Mouse (Mus musculus) stomach, postnatal 0 days (tissue): Measurements from ENCODE around the gene Defb28. TPM values are rescaled to one million over a fixed set of nuclear protein-coding genes. Genes with fewer than 3 reads are reported as not detected.

Source experiments
- ATAC-seq: fragments of 200-750 bp; cut with Nextera tagmentation; 2 replicates; pipeline ENCODE4 v1.8.0; 2017; ENCODE audit not compliant: low FRiP score, low TSS enrichment
- DNase-seq: peaks from one replicate; pipeline ENCODE4 v3.0.0-alpha.2; 2016; ENCODE audit warnings: low spot score
- H3K27ac ChIP-seq: fragments of 300-500 bp; sonication (generic); replicated peaks from 2 replicates; pipeline ENCODE4 v1.5.1; 2014; ENCODE audit warnings: mild to moderate bottlenecking, control low read depth
- H3K27me3 ChIP-seq: fragments of 300-500 bp; sonication (generic); 2 replicates; pipeline ENCODE4 v1.6.1; 2014; ENCODE audit warnings: low read length; ENCODE audit not compliant: control insufficient read depth, insufficient read depth
- H3K36me3 ChIP-seq: fragments of 300-500 bp; sonication (generic); 2 replicates; pipeline ENCODE4 v1.6.1; 2014; ENCODE audit warnings: low read length, mixed read lengths; ENCODE audit not compliant: control insufficient read depth, insufficient read depth
- H3K4me1 ChIP-seq: fragments of 300-500 bp; sonication (generic); replicated peaks from 2 replicates; pipeline ENCODE4 v1.6.1; 2014; ENCODE audit warnings: antibody characterized with exemption; ENCODE audit not compliant: control insufficient read depth, insufficient read depth
- H3K4me2 ChIP-seq: fragments of 300-500 bp; sonication (generic); replicated peaks from 2 replicates; pipeline ENCODE4 v1.6.1; 2014; ENCODE audit warnings: low read depth, mild to moderate bottlenecking, control low read depth, moderate library complexity
- H3K4me3 ChIP-seq: fragments of 300-500 bp; sonication (generic); 2 replicates; pipeline ENCODE4 v1.5.1; 2014; ENCODE audit warnings: low read depth, low read length, control low read depth
- H3K9ac ChIP-seq: fragments of 300-500 bp; sonication (generic); 2 replicates; pipeline ENCODE4 v1.6.1; 2014; ENCODE audit warnings: mild to moderate bottlenecking, low read length, control low read depth, mixed read lengths
- H3K9me3 ChIP-seq: fragments of 300-500 bp; sonication (generic); 2 replicates; pipeline ENCODE4 v1.6.1; 2016; ENCODE audit warnings: low read length; ENCODE audit not compliant: control insufficient read depth
- CTCF ChIP-seq: IDR thresholded peaks from 2 replicates; pipeline ENCODE4 v1.5.1; 2016; ENCODE audit warnings: antibody characterized with exemption, low read depth, mild to moderate bottlenecking, moderate library complexity
- EP300 ChIP-seq: optimal IDR thresholded peaks from 2 replicates; pipeline ENCODE3; 2016; ENCODE audit warnings: antibody characterized with exemption
- WGBS: fragments of 180-500 bp; shearing (Covaris S2); extraction: QIAGEN DNeasy Blood & Tissue Kit; methylation state at CpG from one replicate; pipeline ENCODE4 v1.1.7; 2014; 5-methylcytosine and 5-hydroxymethylcytosine counted together
- polyA plus RNA-seq: library from polyadenylated mRNA; unstranded; fragments of >200 nt; fragmentation: Nextera tagmentation; extraction: Ambion mirVana; gene quantifications from 2 replicates; pipeline ENCODE4 v1.2.1, GENCODE M21; 2015

Gene Defb28
- polyA plus RNA-seq, 1 experiment from 2014 or later: not detected

GRCm38 (mm10) chr2:152569881-152570280, 51.8 kb downstream of the Defb28 start:
- no peak overlapping the region for H3K27ac ChIP-seq
- WGBS: 62% methylated on average over 4 of the region's 4 CpGs
- ATAC-seq (no peak), DNase-seq (no peak)
- no peak overlapping the region for H3K4me3 ChIP-seq
- H3K9me3 ChIP-seq: no peaks in the 10 kb centered on the region
- no peaks in the 10 kb centered on the region for H3K36me3 ChIP-seq
- no peaks in the 10 kb centered on the region for H3K27me3 ChIP-seq
- H3K4me2 ChIP-seq: no peak overlapping the region
- no peaks in the 10 kb centered on the region for H3K4me1 ChIP-seq
- no peak overlapping the region for H3K9ac ChIP-seq
- TF ChIP-seq CTCF (no peak), EP300 (no peak)

DNA sequence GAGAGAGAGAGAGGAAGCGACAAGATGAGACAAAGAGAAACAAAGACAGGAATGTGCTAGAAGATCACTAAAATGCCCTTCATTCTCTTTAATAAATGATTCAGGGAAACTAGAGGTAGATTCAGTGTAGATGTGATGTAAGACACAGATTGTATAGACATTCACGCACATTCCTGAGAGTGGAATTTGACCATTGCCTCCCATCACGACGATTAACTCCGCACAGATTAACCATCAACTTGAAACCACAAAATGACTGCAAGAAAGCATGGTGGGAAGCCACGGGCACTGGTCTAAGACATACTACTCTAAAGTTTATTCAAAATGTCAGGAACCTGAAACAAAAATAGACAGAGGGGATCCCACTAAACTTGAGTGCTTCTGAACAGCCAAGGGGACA, 52.3 kb downstream of the Defb28 start:
- no peaks in the 10 kb centered on the region for H3K9me3 ChIP-seq
- no peaks in the 10 kb centered on the region for H3K27me3 ChIP-seq
- no peak for DNase-seq
- no peak overlapping the region for H3K27ac ChIP-seq
- no peaks in the 10 kb centered on the region for H3K4me1 ChIP-seq
- WGBS: 56% methylated on average over 6 of the region's 6 CpGs
- no peak overlapping the region for H3K4me2 ChIP-seq
- no peak for ATAC-seq
- no peaks in the 10 kb centered on the region for H3K36me3 ChIP-seq
- H3K4me3 ChIP-seq: no peak overlapping the region
- no peak overlapping the region for H3K9ac ChIP-seq
- TF ChIP-seq CTCF: no peak
- TF ChIP-seq EP300: no peak

Other genes with a start within 250 kb of the Defb28 start
- gene Tbc1d20, start 224.4 kb upstream of the Defb28 start, polyA plus RNA-seq: 22.6 and 24.8 TPM in 2 replicates
- gene Rbck1, start 185.6 kb upstream of the Defb28 start, polyA plus RNA-seq: 49.8 and 53.6 TPM in 2 replicates
- 2.9 and 3.9 TPM in 2 replicates for gene Trib3, start 174.2 kb upstream of the Defb28 start, polyA plus RNA-seq
- gene Nrsn2, start 141.6 kb upstream of the Defb28 start, polyA plus RNA-seq: 1.1 and 1.5 TPM in 2 replicates
- 2.7 and 3.0 TPM in 2 replicates for gene Sox12, start 120.2 kb upstream of the Defb28 start, polyA plus RNA-seq
- 14.8 and 15.6 TPM in 2 replicates for gene Zcchc3, start 103.2 kb upstream of the Defb28 start, polyA plus RNA-seq
- gene 6820408C15Rik, start 102.7 kb upstream of the Defb28 start, polyA plus RNA-seq: 0.38 TPM in 2 replicates
- gene Defb23, start 53.6 kb upstream of the Defb28 start, polyA plus RNA-seq: not detected in 2 replicates
- gene Defb20, start 41.2 kb upstream of the Defb28 start, polyA plus RNA-seq: not detected in 2 replicates
- not detected in 2 replicates for gene Defb22, start 28.1 kb upstream of the Defb28 start, polyA plus RNA-seq
- gene Defb26, start 6.6 kb upstream of the Defb28 start, polyA plus RNA-seq: not detected in 2 replicates
- not detected in 2 replicates for gene Defb29, start 21.8 kb downstream of the Defb28 start, polyA plus RNA-seq
- gene Gm17416, start 51.1 kb downstream of the Defb28 start, polyA plus RNA-seq: not detected in 2 replicates
- not detected in 2 replicates for gene Defb21, start 54.5 kb downstream of the Defb28 start, polyA plus RNA-seq
- gene Defb19, start 62.1 kb downstream of the Defb28 start, polyA plus RNA-seq: not detected in 2 replicates
- not detected in 2 replicates for gene Defb45, start 81.1 kb downstream of the Defb28 start, polyA plus RNA-seq
- gene Defb36, start 86.1 kb downstream of the Defb28 start, polyA plus RNA-seq: 0.23 TPM in 1 of 2 replicates, not detected in the other
- 0.73 and 1.7 TPM in 2 replicates for gene Defb25, start 104.8 kb downstream of the Defb28 start, polyA plus RNA-seq
- gene Rem1, start 108.7 kb downstream of the Defb28 start, polyA plus RNA-seq: 17.2 and 19.7 TPM in 2 replicates
- 110 and 121 TPM in 2 replicates for gene H13, start 151.2 kb downstream of the Defb28 start, polyA plus RNA-seq
- 22.9 and 23.4 TPM in 2 replicates for gene Mcts2, start 168.8 kb downstream of the Defb28 start, polyA plus RNA-seq
- 191 and 228 TPM in 2 replicates for gene Id1, start 218.0 kb downstream of the Defb28 start, polyA plus RNA-seq
- gene Cox4i2, start 235.9 kb downstream of the Defb28 start, polyA plus RNA-seq: 9.8 and 10.6 TPM in 2 replicates